Mouse (Mus musculus): Measurements from ENCODE around the gene Npw.

Gene Npw

GRCm38 (mm10) chr17:24640581-24640980 lies 17.7 kb downstream of the Npw start:
- no peak for DNase-seq (ENCODE audit: low spot score in 2 of 2)

GRCm38 (mm10) chr17:24640119-24640518 lies 18.1 kb downstream of the Npw start:
- no peak for DNase-seq (ENCODE audit: low spot score in 2 of 2)

- DNase-seq (ENCODE audit: low spot score in 2 of 2), result no peak
Observed at GRCm38 (mm10) chr17:24639571-24639988, 18.7 kb downstream of the Npw start.

- DNase-seq (ENCODE audit: low spot score in 2 of 2), result no peak
Observed at GRCm38 (mm10) chr17:24638840-24639239, 19.4 kb downstream of the Npw start.

GRCm38 (mm10) chr17:24638214-24638613 lies 20.0 kb downstream of the Npw start:
- DNase-seq (ENCODE audit: low spot score in 2 of 2), result no peak

- no peak for DNase-seq (ENCODE audit: low spot score in 2 of 2)
Observed at GRCm38 (mm10) chr17:24636781-24637481, 21.3 kb downstream of the Npw start.

- no peak for DNase-seq (ENCODE audit: low spot score in 2 of 2)
Observed at GRCm38 (mm10) chr17:24635694-24636093, 22.6 kb downstream of the Npw start.

- DNase-seq (ENCODE audit: low spot score in 2 of 2), result peak in 1 of 2 experiments; percentile 47
Observed at GRCm38 (mm10) chr17:24635024-24635423, 23.2 kb downstream of the Npw start.

- no peak for DNase-seq (ENCODE audit: low spot score in 2 of 2)
Observed at GRCm38 (mm10) chr17:24633831-24634230, 24.4 kb downstream of the Npw start.

- DNase-seq (ENCODE audit: low spot score in 2 of 2), result no peak
Observed at GRCm38 (mm10) chr17:24632813-24633449, 25.3 kb downstream of the Npw start.

GRCm38 (mm10) chr17:24632167-24632812 lies 26.0 kb downstream of the Npw start, which contains the start of the genes Tsc2 and Nthl1:
Gene Tsc2, minus strand, starts transcription at chr17:24632630.
Gene Nthl1, plus strand, starts transcription at chr17:24632680.
- DNase-seq (ENCODE audit: low spot score in 2 of 2), result peak in 1 of 2 experiments; percentile 80

- peak in 1 of 2 experiments; percentile 49 for DNase-seq (ENCODE audit: low spot score in 2 of 2)
Observed at GRCm38 (mm10) chr17:24630072-24630471, 28.2 kb downstream of the Npw start.

GRCm38 (mm10) chr17:24628646-24629045 lies 29.6 kb downstream of the Npw start:
- DNase-seq (ENCODE audit: low spot score in 2 of 2), result peak in 1 of 2 experiments; percentile 81

GRCm38 (mm10) chr17:24625472-24625871 lies 32.8 kb downstream of the Npw start:
- no peak for DNase-seq (ENCODE audit: low spot score in 2 of 2)

GRCm38 (mm10) chr17:24617561-24618194 lies 40.6 kb downstream of the Npw start:
- DNase-seq (ENCODE audit: low spot score in 2 of 2), result no peak

- DNase-seq (ENCODE audit: low spot score in 2 of 2), result no peak
Observed at GRCm38 (mm10) chr17:24610711-24611110, 47.5 kb downstream of the Npw start.

- DNase-seq (ENCODE audit: low spot score in 2 of 2), result no peak
Observed at GRCm38 (mm10) chr17:24608874-24609273, 49.4 kb downstream of the Npw start.

- DNase-seq (ENCODE audit: low spot score in 2 of 2), result no peak
Observed at GRCm38 (mm10) chr17:24608370-24608769, 49.9 kb downstream of the Npw start.
